Mouse (Mus musculus) hindbrain, embryonic 12.5 days (tissue): Measurements from ENCODE around the gene Smok2a. TPM values are rescaled to one million over a fixed set of nuclear protein-coding genes. Genes with fewer than 3 reads are reported as not detected.
A peak's percentile ranks its signal among the peaks of the same experiment; 100 is the strongest.
"Not testable (repeated sequence)": the region's sequence is repeated elsewhere in the genome, so short reads cannot be mapped to it uniquely, and the experiment has no call there.

ENCODE experiments used
- ATAC-seq: fragments of 200-750 bp; cut with Nextera tagmentation; 2 replicates; pipeline ENCODE4 v1.8.0; 2017; ENCODE audit warnings: moderate TSS enrichment; ENCODE audit not compliant: low FRiP score
- H3K27ac ChIP-seq: fragments of 300-500 bp; sonication (generic); 2 replicates; pipeline ENCODE4 v1.5.1; 2016; ENCODE audit warnings: mild to moderate bottlenecking
- H3K27me3 ChIP-seq: fragments of 300-500 bp; sonication (generic); 2 replicates; pipeline ENCODE4 v1.6.1; 2016; ENCODE audit warnings: mild to moderate bottlenecking
- H3K36me3 ChIP-seq: fragments of 300-500 bp; sonication (generic); 2 replicates; pipeline ENCODE4 v1.6.1; 2016; ENCODE audit warnings: mild to moderate bottlenecking
- H3K4me1 ChIP-seq: fragments of 300-500 bp; sonication (generic); 2 replicates; pipeline ENCODE4 v1.6.1; 2016
- H3K4me2 ChIP-seq: fragments of 300-500 bp; sonication (generic); replicated peaks from 2 replicates; pipeline ENCODE4 v1.6.1; 2016; ENCODE audit warnings: mild to moderate bottlenecking
- H3K4me3 ChIP-seq: fragments of 300-500 bp; sonication (generic); 2 replicates; pipeline ENCODE4 v1.5.1; 2016; ENCODE audit warnings: mild to moderate bottlenecking
- H3K9ac ChIP-seq: fragments of 300-500 bp; sonication (generic); 2 replicates; pipeline ENCODE4 v1.6.1; 2016; ENCODE audit warnings: mild to moderate bottlenecking, moderate library complexity
- H3K9me3 ChIP-seq: fragments of 300-500 bp; sonication (generic); replicated peaks from 2 replicates; pipeline ENCODE4 v1.6.1; 2016; ENCODE audit warnings: mild to moderate bottlenecking
- WGBS: fragments of 180-500 bp; shearing (Covaris S2); methylation state at CpG from one replicate; pipeline ENCODE4 v1.1.7; 2016; 5-methylcytosine and 5-hydroxymethylcytosine counted together
- polyA plus RNA-seq: library from polyadenylated mRNA; unstranded; fragments of >200 nt; fragmentation: Nextera tagmentation; extraction: Ambion mirVana; gene quantifications from 2 replicates; pipeline ENCODE4 v1.2.1, GENCODE M21; 2016

Gene Smok2a
- not detected in 2 replicates for polyA plus RNA-seq

GRCm38 (mm10) chr17:13220888-13221287, at the start of gene Smok2a:
TSS of gene Smok2a (plus strand) at chr17:13221188.
- no peaks in the 10 kb centered on the region for H3K36me3 ChIP-seq
- H3K27ac ChIP-seq, result no peak within 1 kb of the TSS
- no peaks in the 10 kb centered on the region for H3K4me1 ChIP-seq
- H3K9ac ChIP-seq, result no peak within 1 kb of the TSS
- no peak within 1 kb of the TSS for H3K4me3 ChIP-seq
- H3K9me3 ChIP-seq, result peaks cover 84% of the 10 kb centered on the region
- WGBS, result 89% methylated on average over 3 of the region's 3 CpGs
- no peak for ATAC-seq
- no peaks in the 10 kb centered on the region for H3K27me3 ChIP-seq
- no peak within 1 kb of the TSS for H3K4me2 ChIP-seq

- H3K36me3 ChIP-seq, H3K27ac ChIP-seq, ATAC-seq, H3K9me3 ChIP-seq, H3K4me3 ChIP-seq, H3K4me1 ChIP-seq, H3K27me3 ChIP-seq, H3K4me2 ChIP-seq, H3K9ac ChIP-seq: not testable (repeated sequence)
- WGBS, result 87% methylated on average over 6 of the region's 6 CpGs
Observed at GRCm38 (mm10) chr17:13173578-13173977, 47.4 kb upstream of the Smok2a start.

- H3K4me1 ChIP-seq, H3K36me3 ChIP-seq, H3K4me3 ChIP-seq, H3K27ac ChIP-seq, H3K4me2 ChIP-seq, ATAC-seq, H3K9me3 ChIP-seq, H3K9ac ChIP-seq, H3K27me3 ChIP-seq: not testable (repeated sequence)
- 50% methylated on average over 2 of the region's 3 CpGs for WGBS
Observed at GRCm38 (mm10) chr17:13174029-13174428, 47.0 kb upstream of the Smok2a start.

GRCm38 (mm10) chr17:13175609-13176008, 45.4 kb upstream of the Smok2a start:
- H3K9ac ChIP-seq, H3K4me3 ChIP-seq, H3K27me3 ChIP-seq, H3K4me2 ChIP-seq, H3K36me3 ChIP-seq, H3K4me1 ChIP-seq, H3K27ac ChIP-seq, H3K9me3 ChIP-seq: not testable (repeated sequence)
- ATAC-seq, result 0 out of 2 replicates have a peak, but pooled peaks have one; percentile 62
- 56% methylated on average over 1 of the region's 1 CpGs for WGBS

GRCm38 (mm10) chr17:13177796-13178195, 43.2 kb upstream of the Smok2a start:
- peaks cover 29% of the 10 kb centered on the region for H3K9me3 ChIP-seq
- H3K27me3 ChIP-seq, H3K4me3 ChIP-seq, H3K4me1 ChIP-seq, H3K27ac ChIP-seq, H3K9ac ChIP-seq, H3K36me3 ChIP-seq, H3K4me2 ChIP-seq: not testable (repeated sequence)
- WGBS, result 59% methylated on average over 1 of the region's 1 CpGs
- ATAC-seq, result 0 out of 2 replicates have a peak, but pooled peaks have one; percentile 26

GRCm38 (mm10) chr17:13179021-13179420, 42.0 kb upstream of the Smok2a start:
- not testable (repeated sequence) for H3K9ac ChIP-seq, H3K4me1 ChIP-seq, H3K27me3 ChIP-seq, H3K4me3 ChIP-seq, H3K4me2 ChIP-seq, ATAC-seq, H3K36me3 ChIP-seq, H3K27ac ChIP-seq
- H3K9me3 ChIP-seq, result peaks cover 37% of the 10 kb centered on the region
- WGBS, result 88% methylated on average over 4 of the region's 4 CpGs

- not testable (repeated sequence) for H3K4me1 ChIP-seq, H3K9ac ChIP-seq, H3K27ac ChIP-seq, H3K4me3 ChIP-seq, H3K27me3 ChIP-seq, H3K36me3 ChIP-seq, H3K4me2 ChIP-seq, ATAC-seq
- 93% methylated on average over 5 of the region's 5 CpGs for WGBS
- peaks cover 44% of the 10 kb centered on the region for H3K9me3 ChIP-seq
Observed at GRCm38 (mm10) chr17:13180491-13180890, 40.5 kb upstream of the Smok2a start.

GRCm38 (mm10) chr17:13182712-13183111, 38.3 kb upstream of the Smok2a start:
- H3K27me3 ChIP-seq, H3K4me2 ChIP-seq, H3K9ac ChIP-seq, H3K4me3 ChIP-seq, H3K36me3 ChIP-seq, H3K27ac ChIP-seq, H3K4me1 ChIP-seq, ATAC-seq: not testable (repeated sequence)
- WGBS, result 68% methylated on average over 3 of the region's 4 CpGs
- H3K9me3 ChIP-seq, result peaks cover 59% of the 10 kb centered on the region

GRCm38 (mm10) chr17:13184514-13184913, 36.5 kb upstream of the Smok2a start:
- H3K9ac ChIP-seq, H3K4me3 ChIP-seq, H3K27ac ChIP-seq, H3K4me2 ChIP-seq, H3K4me1 ChIP-seq, ATAC-seq, H3K36me3 ChIP-seq, H3K27me3 ChIP-seq: not testable (repeated sequence)
- WGBS, result 96% methylated on average over 5 of the region's 5 CpGs
- H3K9me3 ChIP-seq, result peaks cover 65% of the 10 kb centered on the region

- H3K27ac ChIP-seq, H3K9ac ChIP-seq, H3K27me3 ChIP-seq, H3K4me1 ChIP-seq, H3K36me3 ChIP-seq, H3K4me2 ChIP-seq, H3K4me3 ChIP-seq, ATAC-seq: not testable (repeated sequence)
- WGBS, result 84% methylated on average over 6 of the region's 6 CpGs
- H3K9me3 ChIP-seq, result peaks cover 61% of the 10 kb centered on the region
Observed at GRCm38 (mm10) chr17:13186541-13186940, 34.4 kb upstream of the Smok2a start.

- not testable (repeated sequence) for H3K27ac ChIP-seq, H3K27me3 ChIP-seq, H3K4me2 ChIP-seq, H3K36me3 ChIP-seq, H3K9ac ChIP-seq, H3K4me3 ChIP-seq, ATAC-seq, H3K4me1 ChIP-seq
- WGBS, result 72% methylated on average over 6 of the region's 6 CpGs
- H3K9me3 ChIP-seq, result peaks cover 60% of the 10 kb centered on the region
Observed at GRCm38 (mm10) chr17:13187621-13188020, 33.4 kb upstream of the Smok2a start.

- H3K9ac ChIP-seq, ATAC-seq, H3K4me3 ChIP-seq, H3K27ac ChIP-seq, H3K4me2 ChIP-seq, H3K36me3 ChIP-seq, H3K27me3 ChIP-seq, H3K4me1 ChIP-seq: not testable (repeated sequence)
- WGBS, result 96% methylated on average over 2 of the region's 2 CpGs
- H3K9me3 ChIP-seq, result peaks cover 63% of the 10 kb centered on the region
Observed at GRCm38 (mm10) chr17:13188846-13189245, 32.1 kb upstream of the Smok2a start.

- H3K27ac ChIP-seq, H3K27me3 ChIP-seq, H3K36me3 ChIP-seq, ATAC-seq, H3K4me3 ChIP-seq, H3K4me1 ChIP-seq, H3K9ac ChIP-seq, H3K4me2 ChIP-seq: not testable (repeated sequence)
- peaks cover 69% of the 10 kb centered on the region for H3K9me3 ChIP-seq
- WGBS, result 90% methylated on average over 10 of the region's 10 CpGs
Observed at GRCm38 (mm10) chr17:13190836-13191583, 30.0 kb upstream of the Smok2a start.
